Mouse (Mus musculus) cortical plate, adult 2 months (tissue): Measurements from ENCODE around the gene Tmem62. TPM values are rescaled to one million over a fixed set of nuclear protein-coding genes. Genes with fewer than 3 reads are reported as not detected.
"Not testable (repeated sequence)": the region's sequence is repeated elsewhere in the genome, so short reads cannot be mapped to it uniquely, and the experiment has no call there.

Experiments used
- H3K27ac ChIP-seq: fragments of 200-500 bp; 2 replicates; pipeline ENCODE4 v1.5.1; 2012; ENCODE audit warnings: low read length, control low read depth, inconsistent platforms; ENCODE audit not compliant: insufficient read depth
- H3K4me1 ChIP-seq: fragments of 200-500 bp; 2 replicates; pipeline ENCODE4 v1.6.1; 2011; ENCODE audit warnings: low read length; ENCODE audit not compliant: control insufficient read depth, insufficient read depth
- H3K4me3 ChIP-seq: fragments of 200-500 bp; 2 replicates; pipeline ENCODE4 v1.5.1; 2011; ENCODE audit warnings: mild to moderate bottlenecking, low read length, control low read depth; ENCODE audit not compliant: insufficient read depth
- CTCF ChIP-seq: fragments of 200-500 bp; IDR thresholded peaks from 2 replicates; pipeline ENCODE4 v1.5.1; 2011; ENCODE audit warnings: mild to moderate bottlenecking, control low read depth, low read length; ENCODE audit not compliant: insufficient read depth; ENCODE audit errors: extremely low read depth
- POLR2A ChIP-seq: fragments of 200-500 bp; IDR thresholded peaks from 2 replicates; pipeline ENCODE4 v1.6.1; 2011; ENCODE audit warnings: mild to moderate bottlenecking, low read length, control low read depth; ENCODE audit not compliant: insufficient read depth; ENCODE audit errors: extremely low read depth
- polyA plus RNA-seq: library from polyadenylated mRNA; depleted of rRNA; stranded (reverse); fragments of >200 nt; gene quantifications from 2 replicates; pipeline ENCODE4 v1.2.3, GENCODE M21; 2012

Gene Tmem62
- polyA plus RNA-seq, 1 experiment, result 29.4 TPM

GRCm38 (mm10) chr2:121015507-121015906 lies 38.7 kb downstream of the Tmem62 start:
- Histone ChIP-seq H3K4me1 (no peaks in the 10 kb centered on the region), H3K4me3 (no peak overlapping the region), H3K27ac (no peak overlapping the region)
- no peak for TF ChIP-seq CTCF
- TF ChIP-seq POLR2A, result no peak

- TF ChIP-seq POLR2A (no peak), CTCF (no peak)
- Histone ChIP-seq H3K27ac (no peak overlapping the region), H3K4me1 (no peaks in the 10 kb centered on the region), H3K4me3 (no peak overlapping the region)
Observed at GRCm38 (mm10) chr2:121016226-121016625, 39.4 kb downstream of the Tmem62 start.

GRCm38 (mm10) chr2:121017151-121017550 lies 40.3 kb downstream of the Tmem62 start:
- TF ChIP-seq POLR2A, result no peak
- TF ChIP-seq CTCF, result no peak
- H3K4me3 ChIP-seq, result no peak overlapping the region
- H3K27ac ChIP-seq, result no peak overlapping the region
- no peaks in the 10 kb centered on the region for H3K4me1 ChIP-seq

- Histone ChIP-seq H3K4me1 (no peaks in the 10 kb centered on the region), H3K27ac (no peak overlapping the region), H3K4me3 (no peak overlapping the region)
- TF ChIP-seq CTCF (no peak), POLR2A (no peak)
Observed at GRCm38 (mm10) chr2:121022918-121023317, 46.1 kb downstream of the Tmem62 start.

- Histone ChIP-seq H3K27ac (no peak within 1 kb of the TSS), H3K4me1 (no peaks in the 10 kb centered on the region), H3K4me3 (no peak within 1 kb of the TSS)
- TF ChIP-seq CTCF, result no peak
- no peak for TF ChIP-seq POLR2A
Observed at GRCm38 (mm10) chr2:121036733-121037341, 60.0 kb downstream of the Tmem62 start, which contains the start of gene Epb42. Epb42 (minus strand) TSS chr2:121037072.

GRCm38 (mm10) chr2:121038851-121039250 lies 62.0 kb downstream of the Tmem62 start:
- H3K4me1 ChIP-seq, result not testable (repeated sequence)

GRCm38 (mm10) chr2:121039382-121039781 lies 62.6 kb downstream of the Tmem62 start:
- Histone ChIP-seq H3K4me3 (no peak overlapping the region), H3K27ac (no peak overlapping the region), H3K4me1 (no peaks in the 10 kb centered on the region)
- no peak for TF ChIP-seq POLR2A
- no peak for TF ChIP-seq CTCF

More at GRCm38 (mm10) chr2:121038851-121039250, 62.0 kb downstream of the Tmem62 start:
- H3K4me3 ChIP-seq, H3K27ac ChIP-seq: not testable (repeated sequence)

GRCm38 (mm10) chr2:121041098-121041497 lies 64.3 kb downstream of the Tmem62 start:
- Histone ChIP-seq H3K4me3 (no peak overlapping the region), H3K27ac (no peak overlapping the region), H3K4me1 (no peaks in the 10 kb centered on the region)
- TF ChIP-seq CTCF (peak; percentile 66), POLR2A (no peak)

- TF ChIP-seq CTCF (no peak), POLR2A (no peak)
- Histone ChIP-seq H3K4me3 (no peak overlapping the region), H3K4me1 (no peaks in the 10 kb centered on the region), H3K27ac (no peak overlapping the region)
Observed at GRCm38 (mm10) chr2:121045653-121046052, 68.8 kb downstream of the Tmem62 start.

- Histone ChIP-seq H3K4me1 (no peaks in the 10 kb centered on the region), H3K27ac (no peak overlapping the region), H3K4me3 (no peak overlapping the region)
- no peak for TF ChIP-seq POLR2A
- TF ChIP-seq CTCF, result no peak
Observed at GRCm38 (mm10) chr2:121052176-121052575, 75.4 kb downstream of the Tmem62 start.
